Mouse (Mus musculus): ENCODE measurements around the gene Sdk2. TPM values are rescaled to one million over a fixed set of nuclear protein-coding genes. Genes with fewer than 3 reads are reported as not detected.

Gene Sdk2
- polyA plus RNA-seq, 1 experiment from 2014 or later, result 2.2 TPM

GRCm38 (mm10) chr11:113932909-113933308 lies 133.9 kb downstream of the Sdk2 start:
- H3K9me3 ChIP-seq (ENCODE audit: control insufficient read depth, low read length), result no peaks in the 10 kb centered on the region
- H3K4me1 ChIP-seq (replicated peaks; ENCODE audit: control insufficient read depth, insufficient read depth, low read length), result peaks cover 18% of the 10 kb centered on the region
- ATAC-seq, result no peak
- WGBS, result 63% methylated on average over 7 of the region's 7 CpGs
- H3K4me3 ChIP-seq (replicated peaks; ENCODE audit: low read length), result no peak overlapping the region
- H3K27ac ChIP-seq (ENCODE audit: low read length), result no peak overlapping the region
- H3K9ac ChIP-seq (replicated peaks; ENCODE audit: low read depth, low read length), result no peak overlapping the region
- no peaks in the 10 kb centered on the region for H3K36me3 ChIP-seq (ENCODE audit: control insufficient read depth, insufficient read depth)
- no peaks in the 10 kb centered on the region for H3K27me3 ChIP-seq (replicated peaks; ENCODE audit: control insufficient read depth, insufficient read depth, low read length)
- H3K4me2 ChIP-seq (ENCODE audit: low read length), result no peak overlapping the region

DNA sequence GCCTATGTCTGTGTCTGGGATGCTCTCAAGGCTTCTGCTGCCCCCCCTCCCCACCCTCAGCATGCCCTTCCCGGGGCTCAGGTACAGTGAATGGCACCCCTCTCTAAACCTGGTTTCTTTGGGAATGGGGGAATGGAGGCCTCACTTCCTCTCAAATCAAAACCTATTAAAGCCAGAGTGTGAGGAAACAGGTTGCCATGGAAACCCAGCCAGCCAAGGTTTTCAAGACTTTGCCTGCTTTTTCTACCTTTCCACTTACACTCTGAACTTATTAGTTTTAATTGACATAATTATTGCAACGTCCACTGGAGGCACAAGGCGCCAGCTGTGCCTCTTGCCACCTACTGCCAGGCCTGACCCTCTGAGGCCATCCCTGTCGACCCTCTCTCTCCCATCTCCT lies 135.1 kb downstream of the Sdk2 start:
- 13% methylated on average over 4 of the region's 4 CpGs for WGBS
- Histone ChIP-seq H3K9me3 (ENCODE audit: control insufficient read depth, low read length) (no peaks in the 10 kb centered on the region), H3K4me2 (ENCODE audit: low read length) (no peak overlapping the region), H3K4me3 (replicated peaks; ENCODE audit: low read length) (no peak overlapping the region), H3K27ac (ENCODE audit: low read length) (no peak overlapping the region), H3K27me3 (replicated peaks; ENCODE audit: control insufficient read depth, insufficient read depth, low read length) (no peaks in the 10 kb centered on the region), H3K9ac (replicated peaks; ENCODE audit: low read depth, low read length) (no peak overlapping the region), H3K36me3 (ENCODE audit: control insufficient read depth, insufficient read depth) (no peaks in the 10 kb centered on the region), H3K4me1 (replicated peaks; ENCODE audit: control insufficient read depth, insufficient read depth, low read length) (peaks cover 28% of the 10 kb centered on the region)
- no peak for ATAC-seq

DNA sequence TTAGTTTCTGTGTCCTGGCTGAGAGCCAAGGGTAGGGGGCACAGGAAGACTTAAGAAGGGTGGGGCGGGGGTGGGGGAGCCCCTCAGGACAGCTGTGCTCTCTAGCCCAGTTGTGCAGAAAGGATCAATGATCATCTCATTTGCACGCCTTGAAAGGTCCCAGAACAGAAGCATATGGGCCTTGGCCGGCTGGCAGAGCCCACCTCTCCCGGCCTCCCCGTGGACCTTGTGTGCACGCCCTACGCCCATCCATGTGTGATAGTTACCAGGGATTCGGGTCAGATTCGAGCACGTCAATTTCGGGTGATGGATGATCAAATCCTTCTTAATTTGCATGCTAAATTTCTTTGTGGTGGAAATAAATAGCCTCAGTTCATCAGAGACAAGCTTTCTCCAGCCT lies 136.7 kb downstream of the Sdk2 start:
- Histone ChIP-seq H3K4me1 (replicated peaks; ENCODE audit: control insufficient read depth, insufficient read depth, low read length) (peaks cover 28% of the 10 kb centered on the region), H3K9me3 (ENCODE audit: control insufficient read depth, low read length) (no peaks in the 10 kb centered on the region), H3K9ac (replicated peaks; ENCODE audit: low read depth, low read length) (no peak overlapping the region), H3K27me3 (replicated peaks; ENCODE audit: control insufficient read depth, insufficient read depth, low read length) (no peaks in the 10 kb centered on the region), H3K4me3 (replicated peaks; ENCODE audit: low read length) (no peak overlapping the region), H3K4me2 (ENCODE audit: low read length) (no peak overlapping the region), H3K36me3 (ENCODE audit: control insufficient read depth, insufficient read depth) (no peaks in the 10 kb centered on the region), H3K27ac (ENCODE audit: low read length) (no peak overlapping the region)
- WGBS, result 81% methylated on average over 11 of the region's 11 CpGs
- no peak for ATAC-seq

DNA sequence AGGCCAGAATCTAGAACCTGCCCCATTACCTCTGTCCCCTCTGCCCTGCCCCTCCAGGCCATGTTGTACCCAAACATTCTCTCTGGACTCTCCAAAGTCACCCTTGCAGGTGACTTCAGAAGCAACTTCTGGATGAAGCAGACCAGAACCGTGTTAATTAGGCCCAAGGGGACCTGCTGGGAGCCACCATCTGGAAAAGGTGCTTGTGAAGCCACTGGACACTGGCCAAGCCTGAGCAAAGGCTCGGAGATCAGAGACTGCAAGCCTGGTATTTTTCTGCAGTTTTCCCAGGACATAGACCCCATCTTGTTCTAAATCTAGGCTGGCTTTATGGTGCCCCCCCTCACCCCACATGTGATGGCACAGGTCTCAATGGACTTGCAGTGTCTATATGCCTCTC lies 138.0 kb downstream of the Sdk2 start:
- Histone ChIP-seq H3K4me1 (replicated peaks; ENCODE audit: control insufficient read depth, insufficient read depth, low read length) (peaks cover 28% of the 10 kb centered on the region), H3K36me3 (ENCODE audit: control insufficient read depth, insufficient read depth) (no peaks in the 10 kb centered on the region), H3K9me3 (ENCODE audit: control insufficient read depth, low read length) (no peaks in the 10 kb centered on the region), H3K4me3 (replicated peaks; ENCODE audit: low read length) (no peak overlapping the region), H3K27me3 (replicated peaks; ENCODE audit: control insufficient read depth, insufficient read depth, low read length) (no peaks in the 10 kb centered on the region), H3K9ac (replicated peaks; ENCODE audit: low read depth, low read length) (no peak overlapping the region), H3K4me2 (ENCODE audit: low read length) (no peak overlapping the region), H3K27ac (ENCODE audit: low read length) (no peak overlapping the region)
- no peak for ATAC-seq
- 54% methylated on average over 2 of the region's 2 CpGs for WGBS

- WGBS, result 54% methylated on average over 9 of the region's 9 CpGs
- H3K9me3 ChIP-seq (ENCODE audit: control insufficient read depth, low read length), result no peaks in the 10 kb centered on the region
- H3K4me1 ChIP-seq (replicated peaks; ENCODE audit: control insufficient read depth, insufficient read depth, low read length), result peaks cover 29% of the 10 kb centered on the region
- H3K4me3 ChIP-seq (replicated peaks; ENCODE audit: low read length), result no peak overlapping the region
- H3K4me2 ChIP-seq (ENCODE audit: low read length), result no peak overlapping the region
- H3K27ac ChIP-seq (ENCODE audit: low read length), result no peak overlapping the region
- H3K9ac ChIP-seq (replicated peaks; ENCODE audit: low read depth, low read length), result no peak overlapping the region
- no peaks in the 10 kb centered on the region for H3K36me3 ChIP-seq (ENCODE audit: control insufficient read depth, insufficient read depth)
- ATAC-seq, result peak; percentile 76
- no peaks in the 10 kb centered on the region for H3K27me3 ChIP-seq (replicated peaks; ENCODE audit: control insufficient read depth, insufficient read depth, low read length)
Observed at GRCm38 (mm10) chr11:113928291-113928690, 138.6 kb downstream of the Sdk2 start.

- no peak overlapping the region for H3K9ac ChIP-seq (replicated peaks; ENCODE audit: low read depth, low read length)
- H3K4me3 ChIP-seq (replicated peaks; ENCODE audit: low read length), result no peak overlapping the region
- peak; percentile 22; the same call in 1 of the 2 replicates for ATAC-seq
- no peak overlapping the region for H3K4me2 ChIP-seq (ENCODE audit: low read length)
- H3K36me3 ChIP-seq (ENCODE audit: control insufficient read depth, insufficient read depth), result no peaks in the 10 kb centered on the region
- no peaks in the 10 kb centered on the region for H3K27me3 ChIP-seq (replicated peaks; ENCODE audit: control insufficient read depth, insufficient read depth, low read length)
- H3K9me3 ChIP-seq (ENCODE audit: control insufficient read depth, low read length), result no peaks in the 10 kb centered on the region
- no peak overlapping the region for H3K27ac ChIP-seq (ENCODE audit: low read length)
- 68% methylated on average over 3 of the region's 3 CpGs for WGBS
- H3K4me1 ChIP-seq (replicated peaks; ENCODE audit: control insufficient read depth, insufficient read depth, low read length), result peaks cover 32% of the 10 kb centered on the region
Observed at GRCm38 (mm10) chr11:113927826-113928225, 139.0 kb downstream of the Sdk2 start.

DNA sequence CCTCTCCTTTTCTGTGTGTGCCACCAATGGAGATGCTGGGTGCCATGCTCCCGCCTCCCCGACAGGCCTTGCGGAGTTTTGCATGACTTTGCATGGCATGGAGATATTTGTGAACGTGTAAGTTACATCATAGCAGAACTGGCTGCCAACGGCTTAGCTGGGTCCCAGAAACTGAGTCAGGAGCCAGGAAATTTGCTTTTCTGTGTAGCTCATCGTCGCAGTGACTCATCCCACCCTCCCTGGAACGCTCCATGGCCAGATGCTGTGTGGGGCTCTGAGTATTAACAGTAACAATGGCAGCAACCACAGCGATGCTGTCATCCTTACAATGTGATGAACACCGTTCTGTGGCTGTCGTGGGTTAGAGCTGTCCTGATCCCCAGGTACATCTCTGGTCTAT lies 139.6 kb downstream of the Sdk2 start:
- WGBS, result 47% methylated on average over 11 of the region's 11 CpGs
- no peaks in the 10 kb centered on the region for H3K36me3 ChIP-seq (ENCODE audit: control insufficient read depth, insufficient read depth)
- peaks cover 32% of the 10 kb centered on the region for H3K4me1 ChIP-seq (replicated peaks; ENCODE audit: control insufficient read depth, insufficient read depth, low read length)
- ATAC-seq, result peak; percentile 38; the same call in 1 of the 2 replicates
- H3K4me3 ChIP-seq (replicated peaks; ENCODE audit: low read length), result no peak overlapping the region
- H3K9me3 ChIP-seq (ENCODE audit: control insufficient read depth, low read length), result no peaks in the 10 kb centered on the region
- no peak overlapping the region for H3K4me2 ChIP-seq (ENCODE audit: low read length)
- no peak overlapping the region for H3K27ac ChIP-seq (ENCODE audit: low read length)
- H3K9ac ChIP-seq (replicated peaks; ENCODE audit: low read depth, low read length), result no peak overlapping the region
- H3K27me3 ChIP-seq (replicated peaks; ENCODE audit: control insufficient read depth, insufficient read depth, low read length), result no peaks in the 10 kb centered on the region

DNA sequence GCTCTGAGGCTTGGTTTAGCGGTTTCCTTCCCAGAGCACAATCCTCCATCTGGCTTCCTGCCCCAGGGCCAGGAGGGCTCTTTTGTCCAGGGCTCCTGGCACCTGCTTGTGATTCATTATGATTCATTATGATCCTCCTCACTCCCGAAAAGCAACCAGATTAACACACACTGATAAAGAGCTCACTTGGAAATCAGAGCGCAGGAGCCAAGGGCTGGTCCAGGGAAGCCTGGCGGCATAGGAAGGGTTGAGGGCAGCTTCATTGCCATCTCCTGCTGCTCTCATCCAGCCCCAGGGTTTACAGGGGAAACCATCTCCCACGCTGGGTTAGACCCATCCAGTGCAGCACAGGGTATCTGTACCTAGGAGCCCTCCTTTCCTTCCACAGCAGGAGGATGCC lies 143.7 kb downstream of the Sdk2 start:
- Histone ChIP-seq H3K9me3 (ENCODE audit: control insufficient read depth, low read length) (no peaks in the 10 kb centered on the region), H3K9ac (replicated peaks; ENCODE audit: low read depth, low read length) (no peak overlapping the region), H3K36me3 (ENCODE audit: control insufficient read depth, insufficient read depth) (no peaks in the 10 kb centered on the region), H3K4me1 (replicated peaks; ENCODE audit: control insufficient read depth, insufficient read depth, low read length) (peaks cover 17% of the 10 kb centered on the region), H3K4me3 (replicated peaks; ENCODE audit: low read length) (no peak overlapping the region), H3K4me2 (ENCODE audit: low read length) (no peak overlapping the region), H3K27ac (ENCODE audit: low read length) (no peak overlapping the region), H3K27me3 (replicated peaks; ENCODE audit: control insufficient read depth, insufficient read depth, low read length) (no peaks in the 10 kb centered on the region)
- 5% methylated on average over 5 of the region's 5 CpGs for WGBS
- peak; percentile 68 for ATAC-seq

DNA sequence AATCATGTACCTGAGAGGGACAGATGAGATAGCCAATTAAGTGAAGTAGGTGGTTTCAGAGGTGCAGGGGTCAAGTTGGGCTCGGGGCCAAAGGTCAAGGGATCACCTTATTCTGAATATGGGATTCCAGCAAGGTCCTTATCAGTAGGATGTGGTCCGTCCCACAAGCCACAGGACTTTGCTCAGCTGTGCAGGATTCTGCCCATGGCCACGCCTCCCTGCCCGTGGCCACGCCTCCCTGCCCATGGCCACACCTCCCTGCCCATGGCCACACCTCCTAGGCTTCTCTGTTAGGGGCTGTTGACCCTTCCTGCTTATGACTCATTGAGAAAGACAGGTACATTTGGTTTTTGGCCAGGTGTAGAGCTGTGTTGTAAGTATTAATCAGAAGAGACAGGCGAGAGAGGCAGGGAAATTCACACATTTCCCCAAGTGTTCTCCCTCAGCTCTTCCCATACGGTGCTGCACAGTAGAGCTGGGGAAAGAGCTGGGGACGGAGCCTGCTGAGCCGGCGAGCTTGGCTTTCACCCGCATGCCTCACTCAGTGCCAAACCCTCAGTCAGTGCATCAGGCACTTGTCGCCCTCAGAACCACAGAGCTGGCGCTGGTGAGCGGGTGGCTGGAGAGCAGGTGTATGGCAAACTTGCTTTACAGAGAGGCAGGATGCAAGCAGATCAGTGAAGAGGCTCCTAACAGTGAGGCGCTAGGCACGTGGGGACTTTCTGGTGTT lies 163.6 kb downstream of the Sdk2 start:
- H3K36me3 ChIP-seq (ENCODE audit: control insufficient read depth, insufficient read depth), result no peaks in the 10 kb centered on the region
- H3K9ac ChIP-seq (replicated peaks; ENCODE audit: low read depth, low read length), result no peak overlapping the region
- H3K27ac ChIP-seq (ENCODE audit: low read length), result no peak overlapping the region
- no peak overlapping the region for H3K4me2 ChIP-seq (ENCODE audit: low read length)
- WGBS, result 75% methylated on average over 16 of the region's 16 CpGs
- no peaks in the 10 kb centered on the region for H3K9me3 ChIP-seq (ENCODE audit: control insufficient read depth, low read length)
- no peaks in the 10 kb centered on the region for H3K27me3 ChIP-seq (replicated peaks; ENCODE audit: control insufficient read depth, insufficient read depth, low read length)
- no peak overlapping the region for H3K4me3 ChIP-seq (replicated peaks; ENCODE audit: low read length)
- no peak for ATAC-seq
- no peaks in the 10 kb centered on the region for H3K4me1 ChIP-seq (replicated peaks; ENCODE audit: control insufficient read depth, insufficient read depth, low read length)

- H3K27ac ChIP-seq (ENCODE audit: low read length), result no peak overlapping the region
- no peaks in the 10 kb centered on the region for H3K27me3 ChIP-seq (replicated peaks; ENCODE audit: control insufficient read depth, insufficient read depth, low read length)
- no peaks in the 10 kb centered on the region for H3K9me3 ChIP-seq (ENCODE audit: control insufficient read depth, low read length)
- no peak overlapping the region for H3K9ac ChIP-seq (replicated peaks; ENCODE audit: low read depth, low read length)
- H3K4me3 ChIP-seq (replicated peaks; ENCODE audit: low read length), result no peak overlapping the region
- ATAC-seq, result no peak
- no peak overlapping the region for H3K4me2 ChIP-seq (ENCODE audit: low read length)
- H3K36me3 ChIP-seq (ENCODE audit: control insufficient read depth, insufficient read depth), result no peaks in the 10 kb centered on the region
- WGBS, result 85% methylated on average over 7 of the region's 7 CpGs
- no peaks in the 10 kb centered on the region for H3K4me1 ChIP-seq (replicated peaks; ENCODE audit: control insufficient read depth, insufficient read depth, low read length)
Observed at GRCm38 (mm10) chr11:113901906-113902305, 164.9 kb downstream of the Sdk2 start.
